Mouse (Mus musculus) thymus, adult 2 months (tissue): ENCODE measurements around the gene Agap2.

Source experiments
- CTCF ChIP-seq: fragments of 200-500 bp; IDR thresholded peaks from 2 replicates; pipeline ENCODE4 v1.5.1; 2012; ENCODE audit warnings: mild to moderate bottlenecking, control low read depth, low read length, moderate library complexity, borderline replicate concordance; ENCODE audit not compliant: control insufficient read depth, poor library complexity, insufficient read depth; ENCODE audit errors: extremely low read depth
- POLR2A ChIP-seq: fragments of 200-500 bp; IDR thresholded peaks from 2 replicates; pipeline ENCODE4 v1.6.1; 2012; ENCODE audit warnings: mild to moderate bottlenecking, low read length, control low read depth, moderate library complexity; ENCODE audit not compliant: control insufficient read depth, poor library complexity, insufficient read depth; ENCODE audit errors: extremely low read depth

GRCm38 (mm10) chr10:127120301-127121065 lies 45.4 kb downstream of the Agap2 start:
- TF ChIP-seq CTCF (no peak), POLR2A (no peak)
